Comparison of ENCODE assay signal across 15 mouse cellular contexts in the genomic region with DNA sequence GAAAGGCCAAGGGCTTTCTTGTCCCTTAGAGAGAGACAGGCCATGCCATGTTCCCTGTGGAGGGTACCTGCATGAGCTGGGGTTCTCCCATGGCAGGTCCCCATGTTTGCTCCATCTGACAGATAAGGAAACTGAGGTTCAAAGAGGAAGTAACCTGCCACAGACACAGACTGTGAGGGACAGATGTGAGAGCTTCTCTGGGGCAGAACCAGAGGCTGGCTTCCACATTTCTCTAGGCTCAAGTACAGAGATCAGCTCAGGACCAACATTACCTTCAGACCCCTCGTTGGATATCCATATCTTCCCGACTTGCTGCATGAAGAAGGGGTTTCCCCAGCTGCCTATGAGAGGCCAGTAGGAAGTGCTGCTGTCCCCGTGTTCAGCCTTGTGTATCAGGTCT.
A peak's percentile ranks its signal among the peaks of the same experiment; 100 is the strongest.
DNase-seq lines count a peak whose midpoint lies in the region; ATAC-seq and TF ChIP-seq lines count a peak whose summit lies in the region.
"Had no signal": no experiment of that assay in that cellular context is flagged by ENCODE, and none has a peak within 500 bp of the region (broad histone marks: within the 10 kb centered on the region; RNA-seq: fewer than 3 reads in every experiment).

No protein-coding gene starts in this region.

- no peaks in the 10 kb centered on the region for H3K79me2 ChIP-seq in CH12.LX (replicated peaks; ENCODE audit: control insufficient read depth, extremely low read depth, insufficient read depth, poor library complexity, severe bottlenecking)

- no peak for TF ChIP-seq EP300 in CH12.LX (IDR thresholded peaks at IDR 0.05; ENCODE audit: low read length)

- no peak for DNase-seq in liver, embryonic 11.5 days (ENCODE audit: low spot score)
- no peak for DNase-seq in CH12.LX (ENCODE audit: extremely low read depth)
- DNase-seq in naive thymus-derived CD4-positive, alpha-beta T cell, adult 2 months (ENCODE audit: low read depth) = peak; percentile 26
- no peak for DNase-seq in cerebellum, adult 8-10 months
- no peak for DNase-seq in thymus, postnatal 14 days
- DNase-seq: adrenal gland, postnatal 10 days; cerebellum, postnatal 25 days; gastrocnemius, postnatal 14 days; lung, embryonic 14.5 days had no signal

- no peak for ATAC-seq in liver, embryonic 16.5 days (ENCODE audit: low read depth)
- ATAC-seq in liver, embryonic 11.5 days (replicated peaks; ENCODE audit: low FRiP score) = no peak
- 0 out of 2 replicates have a peak, but pooled peaks have one; percentile 1 for ATAC-seq in common myeloid progenitor, adult 5-6 weeks (replicated peaks; ENCODE audit: low read depth, poor library complexity, severe bottlenecking)

- peaks cover 4% of the 10 kb centered on the region for H3K4me1 ChIP-seq in liver, embryonic 16.5 days (ENCODE audit: control insufficient read depth, low read depth, low read length)
- peaks cover 19% of the 10 kb centered on the region for H3K4me1 ChIP-seq in liver, embryonic 11.5 days (replicated peaks; ENCODE audit: control insufficient read depth, insufficient read depth, low read length)
- peaks cover 20 to 41% of the 10 kb centered on the region in 2 experiments for H3K4me1 ChIP-seq in CH12.LX (ENCODE audit: control insufficient read depth in 1 of 2, insufficient read depth in 2 of 2)
- H3K4me1 ChIP-seq: forebrain, embryonic 12.5 days had no signal

- H3K9me3 ChIP-seq in liver, embryonic 16.5 days (replicated peaks; ENCODE audit: control insufficient read depth, low read length) = no peaks in the 10 kb centered on the region
- H3K9me3 ChIP-seq in liver, embryonic 11.5 days (ENCODE audit: control insufficient read depth, low read length) = no peaks in the 10 kb centered on the region
- peaks cover 29% of the 10 kb centered on the region for H3K9me3 ChIP-seq in CH12.LX (replicated peaks; ENCODE audit: low read length)
- H3K9me3 ChIP-seq: forebrain, embryonic 12.5 days; heart, embryonic 13.5 days; hindbrain, embryonic 10.5 days had no signal

- in situ Hi-C loops in CH12.LX (cut with MboI; ENCODE audit: low pct_ligation_motif_present, low pct_unique_long_range_greater_than_20kb, low sequenced_read_pairs) = no loop called here

- TF ChIP-seq CTCF in CH12.LX (conservative IDR thresholded peaks at IDR 0.05 in 1 of 2, IDR thresholded peaks at IDR 0.05 in 1 of 2; ENCODE audit: low read depth in 2 of 2, low read length in 2 of 2) = no peak

- TF ChIP-seq POLR2A in CH12.LX (IDR thresholded peaks at IDR 0.05; ENCODE audit: low read depth, low read length) = no peak

- 19% methylated on average over 3 of the region's 3 CpGs for WGBS in liver, embryonic 16.5 days (ENCODE audit: insufficient replicate concordance)
- WGBS in liver, embryonic 11.5 days = 42% methylated on average over 3 of the region's 3 CpGs

- peak overlapping the region; percentile 31; the same call in 1 of the 2 replicates for H3K27ac ChIP-seq in liver, embryonic 16.5 days (ENCODE audit: low read length)
- no peak overlapping the region for H3K27ac ChIP-seq in liver, embryonic 11.5 days (ENCODE audit: low read depth, low read length)
- no peak overlapping the region for H3K27ac ChIP-seq in CH12.LX (ENCODE audit: insufficient read depth, low read depth)
- H3K27ac ChIP-seq: forebrain, embryonic 12.5 days; kidney, postnatal 0 days had no signal

- no peaks in the 10 kb centered on the region for H3K36me3 ChIP-seq in liver, embryonic 16.5 days (ENCODE audit: control insufficient read depth, insufficient read depth)
- H3K36me3 ChIP-seq in liver, embryonic 11.5 days (ENCODE audit: control insufficient read depth, insufficient read depth, low read length) = no peaks in the 10 kb centered on the region
- H3K36me3 ChIP-seq in CH12.LX (replicated peaks in 1 of 2; ENCODE audit: control insufficient read depth in 1 of 2, insufficient read depth in 1 of 2, low read length in 1 of 2) = no peaks in the 10 kb centered on the region
- H3K36me3 ChIP-seq: forebrain, embryonic 12.5 days; heart, embryonic 13.5 days; hindbrain, embryonic 10.5 days had no signal

- H3K4me2 ChIP-seq in liver, embryonic 16.5 days (ENCODE audit: low read depth, low read length) = no peak overlapping the region
- no peak overlapping the region for H3K4me2 ChIP-seq in liver, embryonic 11.5 days
- peak overlapping the region; percentile 66; the same call in 1 of the 2 replicates for H3K4me2 ChIP-seq in CH12.LX (ENCODE audit: insufficient read depth, low read depth, poor library complexity, severe bottlenecking)
- H3K4me2 ChIP-seq: forebrain, embryonic 12.5 days; heart, embryonic 13.5 days; lung, embryonic 14.5 days had no signal

- no peak overlapping the region for H3K9ac ChIP-seq in liver, embryonic 16.5 days (ENCODE audit: low read depth, low read length)
- H3K9ac ChIP-seq in liver, embryonic 11.5 days (ENCODE audit: low read depth, low read length) = no peak overlapping the region
- no peak overlapping the region for H3K9ac ChIP-seq in CH12.LX (ENCODE audit: insufficient read depth, low read depth)
- H3K9ac ChIP-seq: forebrain, embryonic 12.5 days; heart, embryonic 13.5 days; lung, embryonic 14.5 days had no signal

- no peaks in the 10 kb centered on the region for H3K27me3 ChIP-seq in liver, embryonic 16.5 days (ENCODE audit: control insufficient read depth, insufficient read depth, low read depth, low read length)
- no peaks in the 10 kb centered on the region for H3K27me3 ChIP-seq in liver, embryonic 11.5 days (replicated peaks; ENCODE audit: control insufficient read depth, insufficient read depth, low read length)
- H3K27me3 ChIP-seq in CH12.LX (replicated peaks) = peaks cover 10% of the 10 kb centered on the region
- H3K27me3 ChIP-seq: forebrain, embryonic 12.5 days; heart, embryonic 13.5 days had no signal

- dilution Hi-C loops in CH12.LX (cut with MboI; ENCODE audit: extremely low pct_ligation_motif_present, extremely low pct_unique_long_range_greater_than_20kb, low sequenced_read_pairs) = no loop called here

- no peak overlapping the region for H3K4me3 ChIP-seq in liver, embryonic 16.5 days (ENCODE audit: low read depth, low read length)
- no peak overlapping the region for H3K4me3 ChIP-seq in liver, embryonic 11.5 days (ENCODE audit: low read depth, low read length)
- no peak overlapping the region for H3K4me3 ChIP-seq in CH12.LX (replicated peaks in 1 of 3; ENCODE audit: low read depth in 2 of 3, low read length in 2 of 3, poor library complexity in 1 of 3)
- H3K4me3 ChIP-seq: forebrain, embryonic 12.5 days; heart, embryonic 13.5 days; hindbrain, embryonic 10.5 days had no signal

- no peak; the same call in 1 of the 2 replicates for TF ChIP-seq RAD21 in CH12.LX (IDR thresholded peaks at IDR 0.05; ENCODE audit: low read depth, low read length)

TF ChIP-seq in CH12.LX, 34 proteins besides CTCF, POLR2A, EP300 and RAD21:
- TF ChIP-seq RCOR1 (conservative IDR thresholded peaks at IDR 0.05; ENCODE audit: low read depth, low read length) = no peak
- TF ChIP-seq ETS1 (conservative IDR thresholded peaks at IDR 0.05; ENCODE audit: low read depth, low read length) = peak; percentile 21; the same call in 1 of the 2 replicates
- no peak for TF ChIP-seq CHD2 (IDR thresholded peaks at IDR 0.05; ENCODE audit: low read length)
- no peak for TF ChIP-seq POLR2AphosphoS2 (IDR thresholded peaks at IDR 0.05; ENCODE audit: low read depth, low read length)
- peak; percentile 21; the same call in 1 of the 2 replicates for TF ChIP-seq IRF4 (IDR thresholded peaks at IDR 0.05; ENCODE audit: low read depth, low read length)
- TF ChIP-seq MEF2A (IDR thresholded peaks at IDR 0.05; ENCODE audit: borderline replicate concordance, low read depth, low read length) = no peak
- TF ChIP-seq MAZ (IDR thresholded peaks at IDR 0.05; ENCODE audit: low read depth, low read length) = no peak
- TF ChIP-seq USF2 (conservative IDR thresholded peaks at IDR 0.05; ENCODE audit: low read depth, low read length) = no peak
- TF ChIP-seq USF1 (IDR thresholded peaks at IDR 0.05; ENCODE audit: low read depth, low read length) = no peak
- no peak for TF ChIP-seq TCF12 (IDR thresholded peaks at IDR 0.05; ENCODE audit: low read depth, low read length)
- TF ChIP-seq JUN (IDR thresholded peaks at IDR 0.05; ENCODE audit: insufficient read depth, low read depth, low read length) = no peak
- no peak for TF ChIP-seq MAFK (IDR thresholded peaks at IDR 0.05; ENCODE audit: insufficient replicate concordance, low read length)
- TF ChIP-seq GABPA (IDR thresholded peaks at IDR 0.05; ENCODE audit: insufficient replicate concordance, low read depth, low read length) = no peak
- TF ChIP-seq NRF1 (IDR thresholded peaks at IDR 0.05; ENCODE audit: low read depth, low read length) = no peak
- no peak for TF ChIP-seq JUND (conservative IDR thresholded peaks at IDR 0.05; ENCODE audit: low read depth, low read length)
- TF ChIP-seq ELF1 (IDR thresholded peaks at IDR 0.05; ENCODE audit: low read depth, low read length) = no peak
- TF ChIP-seq BHLHE40 (IDR thresholded peaks at IDR 0.05; ENCODE audit: low read depth, low read length) = peak; percentile 19; the same call in 1 of the 2 replicates
- TF ChIP-seq MAX (IDR thresholded peaks at IDR 0.05; ENCODE audit: low read length) = peak; percentile 42; the same call in 1 of the 2 replicates
- TF ChIP-seq HCFC1 (IDR thresholded peaks at IDR 0.05; ENCODE audit: low read depth, low read length) = no peak
- TF ChIP-seq ZMIZ1 (IDR thresholded peaks at IDR 0.05; ENCODE audit: low read depth, low read length) = no peak
